Mouse (Mus musculus): ENCODE measurements at regions not wholly inside any gene's neighbourhood (a gene's known extent, or its start where the extent isn't known, plus 50 kb on each side); places are given as distances from the start of the nearest gene placed in this dataset.

- Histone ChIP-seq H3K4me1 (ENCODE audit: control insufficient read depth, insufficient read depth, low read length) (no peaks in the 10 kb centered on the region), H3K36me3 (ENCODE audit: control insufficient read depth, insufficient read depth, low read length) (no peaks in the 10 kb centered on the region), H3K27me3 (replicated peaks; ENCODE audit: control insufficient read depth, insufficient read depth, low read length) (no peaks in the 10 kb centered on the region), H3K4me3 (ENCODE audit: insufficient read depth, low read depth, low read length) (no peak overlapping the region), H3K27ac (ENCODE audit: insufficient read depth, low read depth, low read length) (no peak overlapping the region)
- DNase-seq: no peak
- WGBS: 89% methylated on average over 3 of the region's 3 CpGs
- no peak for TF ChIP-seq POLR2A (IDR thresholded peaks at IDR 0.05; ENCODE audit: low read depth, low read length)
- no peak for TF ChIP-seq CTCF (conservative IDR thresholded peaks at IDR 0.05; ENCODE audit: insufficient read depth, insufficient read length, low read depth, low read length)
Measured at GRCm38 (mm10) chr8:89859813-89860212, 488.3 kb downstream of the Tox3 start.

GRCm38 (mm10) chr8:89858706-89859385, 489.3 kb downstream of the Tox3 start:
- Histone ChIP-seq H3K27me3 (replicated peaks; ENCODE audit: control insufficient read depth, insufficient read depth, low read length) (no peaks in the 10 kb centered on the region), H3K4me1 (ENCODE audit: control insufficient read depth, insufficient read depth, low read length) (no peaks in the 10 kb centered on the region), H3K4me3 (ENCODE audit: insufficient read depth, low read depth, low read length) (no peak overlapping the region), H3K27ac (ENCODE audit: insufficient read depth, low read depth, low read length) (no peak overlapping the region), H3K36me3 (ENCODE audit: control insufficient read depth, insufficient read depth, low read length) (no peaks in the 10 kb centered on the region)
- DNase-seq: no peak
- TF ChIP-seq CTCF (conservative IDR thresholded peaks at IDR 0.05; ENCODE audit: insufficient read depth, insufficient read length, low read depth, low read length): no peak
- TF ChIP-seq POLR2A (IDR thresholded peaks at IDR 0.05; ENCODE audit: low read depth, low read length): no peak
- WGBS: 76% methylated on average over 7 of the region's 7 CpGs

GRCm38 (mm10) chr8:89855556-89855955, 492.6 kb downstream of the Tox3 start:
- 91% methylated on average over 5 of the region's 5 CpGs for WGBS
- TF ChIP-seq POLR2A (IDR thresholded peaks at IDR 0.05; ENCODE audit: low read depth, low read length) (no peak), CTCF (conservative IDR thresholded peaks at IDR 0.05; ENCODE audit: insufficient read depth, insufficient read length, low read depth, low read length) (no peak)
- no peak overlapping the region for H3K4me3 ChIP-seq (ENCODE audit: insufficient read depth, low read depth, low read length)
- H3K4me1 ChIP-seq (ENCODE audit: control insufficient read depth, insufficient read depth, low read length): no peaks in the 10 kb centered on the region
- DNase-seq: no peak
- H3K27me3 ChIP-seq (replicated peaks; ENCODE audit: control insufficient read depth, insufficient read depth, low read length): no peaks in the 10 kb centered on the region
- H3K36me3 ChIP-seq (ENCODE audit: control insufficient read depth, insufficient read depth, low read length): no peaks in the 10 kb centered on the region
- H3K27ac ChIP-seq (ENCODE audit: insufficient read depth, low read depth, low read length): no peak overlapping the region

- 38% methylated on average over 3 of the region's 3 CpGs for WGBS
- DNase-seq: peak; percentile 59
Measured at GRCm38 (mm10) chr8:89850209-89850796, 497.8 kb downstream of the Tox3 start.

GRCm38 (mm10) chr8:89849416-89850208, 498.5 kb downstream of the Tox3 start:
- no peaks in the 10 kb centered on the region for H3K4me1 ChIP-seq (ENCODE audit: control insufficient read depth, insufficient read depth, low read length)
- H3K27me3 ChIP-seq (replicated peaks; ENCODE audit: control insufficient read depth, insufficient read depth, low read length): no peaks in the 10 kb centered on the region
- peak; percentile 28 for DNase-seq
- 65% methylated on average over 7 of the region's 7 CpGs for WGBS
- no peak for TF ChIP-seq POLR2A (IDR thresholded peaks at IDR 0.05; ENCODE audit: low read depth, low read length)
- peak; percentile 58; the same call in 1 of the 2 replicates for TF ChIP-seq CTCF (conservative IDR thresholded peaks at IDR 0.05; ENCODE audit: insufficient read depth, insufficient read length, low read depth, low read length)
- no peak overlapping the region for H3K4me3 ChIP-seq (ENCODE audit: insufficient read depth, low read depth, low read length)
- H3K36me3 ChIP-seq (ENCODE audit: control insufficient read depth, insufficient read depth, low read length): no peaks in the 10 kb centered on the region
- no peak overlapping the region for H3K27ac ChIP-seq (ENCODE audit: insufficient read depth, low read depth, low read length)

More at GRCm38 (mm10) chr8:89850209-89850796, 497.8 kb downstream of the Tox3 start:
- Histone ChIP-seq H3K36me3 (ENCODE audit: control insufficient read depth, insufficient read depth, low read length) (no peaks in the 10 kb centered on the region), H3K27me3 (replicated peaks; ENCODE audit: control insufficient read depth, insufficient read depth, low read length) (no peaks in the 10 kb centered on the region), H3K27ac (ENCODE audit: insufficient read depth, low read depth, low read length) (no peak overlapping the region), H3K4me3 (ENCODE audit: insufficient read depth, low read depth, low read length) (no peak overlapping the region), H3K4me1 (ENCODE audit: control insufficient read depth, insufficient read depth, low read length) (no peaks in the 10 kb centered on the region)
- TF ChIP-seq POLR2A (IDR thresholded peaks at IDR 0.05; ENCODE audit: low read depth, low read length) (no peak), CTCF (conservative IDR thresholded peaks at IDR 0.05; ENCODE audit: insufficient read depth, insufficient read length, low read depth, low read length) (0 out of 2 replicates have a peak, but pooled peaks have one; percentile 19)

- no peaks in the 10 kb centered on the region for H3K36me3 ChIP-seq (ENCODE audit: control insufficient read depth, insufficient read depth, low read length)
- TF ChIP-seq CTCF (conservative IDR thresholded peaks at IDR 0.05; ENCODE audit: insufficient read depth, insufficient read length, low read depth, low read length) (no peak), POLR2A (IDR thresholded peaks at IDR 0.05; ENCODE audit: low read depth, low read length) (no peak)
- no peaks in the 10 kb centered on the region for H3K4me1 ChIP-seq (ENCODE audit: control insufficient read depth, insufficient read depth, low read length)
- H3K27me3 ChIP-seq (replicated peaks; ENCODE audit: control insufficient read depth, insufficient read depth, low read length): no peaks in the 10 kb centered on the region
- 75% methylated on average over 5 of the region's 5 CpGs for whole genome bisulfite sequencing
- DNase-seq: no peak
- H3K27ac ChIP-seq (ENCODE audit: insufficient read depth, low read depth, low read length): no peak overlapping the region
- no peak overlapping the region for H3K4me3 ChIP-seq (ENCODE audit: insufficient read depth, low read depth, low read length)
Measured at GRCm38 (mm10) chr8:89838494-89838893, 509.6 kb downstream of the Tox3 start.

- Histone ChIP-seq H3K4me1 (ENCODE audit: control insufficient read depth, insufficient read depth, low read length) (no peaks in the 10 kb centered on the region), H3K27ac (ENCODE audit: insufficient read depth, low read depth, low read length) (no peak overlapping the region), H3K4me3 (ENCODE audit: insufficient read depth, low read depth, low read length) (no peak overlapping the region), H3K36me3 (ENCODE audit: control insufficient read depth, insufficient read depth, low read length) (no peaks in the 10 kb centered on the region), H3K27me3 (replicated peaks; ENCODE audit: control insufficient read depth, insufficient read depth, low read length) (no peaks in the 10 kb centered on the region)
- DNase-seq: no peak
- TF ChIP-seq CTCF (conservative IDR thresholded peaks at IDR 0.05; ENCODE audit: insufficient read depth, insufficient read length, low read depth, low read length): no peak
- TF ChIP-seq POLR2A (IDR thresholded peaks at IDR 0.05; ENCODE audit: low read depth, low read length): no peak
- WGBS: 80% methylated on average over 4 of the region's 4 CpGs
Measured at GRCm38 (mm10) chr8:89833715-89834114, 514.4 kb downstream of the Tox3 start.

Measured in kidney, adult 2 months (tissue).